Mouse (Mus musculus): ENCODE results near the gene Fbxo4.

DNA sequence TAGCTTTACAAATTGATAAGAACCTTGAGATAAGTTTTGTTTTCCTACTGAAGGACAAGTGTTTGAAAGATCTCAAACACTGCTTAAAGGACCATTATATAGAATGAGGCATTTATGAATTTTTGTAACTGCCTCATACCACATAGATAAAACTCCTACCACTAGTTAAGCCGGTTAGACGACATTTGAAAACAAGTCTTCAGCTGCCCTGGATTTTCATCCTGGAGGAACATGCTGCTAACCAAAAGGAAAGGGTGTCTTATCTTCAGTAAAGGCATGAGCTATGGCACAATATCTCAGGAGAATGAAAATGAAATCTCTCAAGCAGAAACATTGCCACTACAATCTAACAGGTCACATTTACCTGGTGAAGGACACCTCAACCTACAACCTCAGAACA is 44.4 kb upstream of the Fbxo4 start:
- TF ChIP-seq CTCF (IDR thresholded peaks at IDR 0.05; ENCODE audit: low read depth) (no peak), EP300 (IDR thresholded peaks at IDR 0.05; ENCODE audit: low read depth) (no peak)

Data from liver, embryonic 14.5 days (tissue).